Mouse (Mus musculus) heart, embryonic 15.5 days (tissue): Measurements from ENCODE around the gene Phf11a. TPM values are rescaled to one million over a fixed set of nuclear protein-coding genes. Genes with fewer than 3 reads are reported as not detected.
"Not testable (repeated sequence)": the region's sequence is repeated elsewhere in the genome, so short reads cannot be mapped to it uniquely, and the experiment has no call there.

ENCODE experiments used
- ATAC-seq: fragments of 200-750 bp; cut with Nextera tagmentation; replicated peaks from 2 replicates; pipeline ENCODE4 v1.8.0; 2017; ENCODE audit warnings: low read depth, moderate TSS enrichment; ENCODE audit not compliant: insufficient number of reproducible peaks, insufficient read depth, low FRiP score
- H3K27ac ChIP-seq: fragments of 300-500 bp; sonication (generic); 2 replicates; pipeline ENCODE4 v1.5.1; 2015; ENCODE audit warnings: mild to moderate bottlenecking, inconsistent platforms
- H3K27me3 ChIP-seq: fragments of 300-500 bp; sonication (generic); 2 replicates; pipeline ENCODE4 v1.6.1; 2015; ENCODE audit warnings: inconsistent platforms
- H3K36me3 ChIP-seq: fragments of 300-500 bp; sonication (generic); 2 replicates; pipeline ENCODE4 v1.6.1; 2015; ENCODE audit warnings: mild to moderate bottlenecking, inconsistent platforms
- H3K4me1 ChIP-seq: fragments of 300-500 bp; sonication (generic); replicated peaks from 2 replicates; pipeline ENCODE4 v1.6.1; 2015; ENCODE audit warnings: inconsistent platforms
- H3K4me2 ChIP-seq: fragments of 300-500 bp; sonication (generic); 2 replicates; pipeline ENCODE4 v1.6.1; 2015; ENCODE audit warnings: inconsistent platforms, mild to moderate bottlenecking, moderate library complexity
- H3K4me3 ChIP-seq: fragments of 300-500 bp; sonication (generic); 2 replicates; pipeline ENCODE4 v1.5.1; 2015; ENCODE audit warnings: mild to moderate bottlenecking, inconsistent platforms
- H3K9ac ChIP-seq: fragments of 300-500 bp; sonication (generic); 2 replicates; pipeline ENCODE4 v1.6.1; 2015; ENCODE audit warnings: mild to moderate bottlenecking, inconsistent platforms
- H3K9me3 ChIP-seq: fragments of 300-500 bp; sonication (generic); replicated peaks from 2 replicates; pipeline ENCODE4 v1.6.1; 2016; ENCODE audit warnings: inconsistent platforms
- WGBS: fragments of 180-500 bp; shearing (Covaris S2); methylation state at CpG from one replicate; pipeline ENCODE4 v1.1.7; 2015; ENCODE audit warnings: mixed read lengths; 5-methylcytosine and 5-hydroxymethylcytosine counted together
- polyA plus RNA-seq: library from polyadenylated mRNA; unstranded; fragments of >200 nt; fragmentation: Nextera tagmentation; extraction: Ambion mirVana; gene quantifications from 2 replicates; pipeline ENCODE4 v1.2.1, GENCODE M21; 2015

The Phf11a gene
- 0.19 TPM in 1 of 2 replicates, not detected in the other for polyA plus RNA-seq

DNA sequence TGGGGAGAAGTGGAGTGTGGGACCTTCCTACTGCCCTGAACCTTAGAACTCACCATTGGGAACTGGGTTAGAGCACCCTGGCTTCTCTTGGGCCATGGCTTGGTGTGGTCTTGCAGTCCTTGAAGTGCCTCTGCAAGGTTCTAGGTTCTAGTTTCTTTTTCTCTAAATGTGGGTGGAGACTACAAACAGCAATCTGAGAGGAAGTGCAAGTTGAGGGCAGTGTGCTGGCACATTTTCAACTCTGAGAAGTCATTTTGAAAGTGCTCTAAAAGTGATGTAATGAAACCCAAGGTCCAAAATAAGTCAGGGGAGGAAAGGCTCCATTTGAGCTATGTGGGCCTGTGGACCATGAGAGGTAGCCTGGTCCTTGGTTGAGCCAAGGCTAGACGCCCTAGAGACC is at the start of gene Phf11a:
TSS of gene Phf11a (minus strand) at position 132 of the 400 bp plus-strand sequence.
- not testable (repeated sequence) for H3K36me3 ChIP-seq, H3K9ac ChIP-seq, H3K27ac ChIP-seq, H3K9me3 ChIP-seq, H3K4me1 ChIP-seq, H3K4me2 ChIP-seq, ATAC-seq, H3K4me3 ChIP-seq, H3K27me3 ChIP-seq
- 44% methylated on average over 1 of the region's 1 CpGs for WGBS

GRCm38 (mm10) chr14:59341189-59341588 is 43.9 kb upstream of the Phf11a start, which contains the start of gene Phf11b:
Gene Phf11b, minus strand, starts transcription at chr14:59341351.
- 52% methylated on average over 1 of the region's 1 CpGs for WGBS
- not testable (repeated sequence) for H3K27ac ChIP-seq, H3K36me3 ChIP-seq, H3K4me1 ChIP-seq, H3K4me3 ChIP-seq, H3K4me2 ChIP-seq, H3K9me3 ChIP-seq, H3K9ac ChIP-seq, ATAC-seq, H3K27me3 ChIP-seq

DNA sequence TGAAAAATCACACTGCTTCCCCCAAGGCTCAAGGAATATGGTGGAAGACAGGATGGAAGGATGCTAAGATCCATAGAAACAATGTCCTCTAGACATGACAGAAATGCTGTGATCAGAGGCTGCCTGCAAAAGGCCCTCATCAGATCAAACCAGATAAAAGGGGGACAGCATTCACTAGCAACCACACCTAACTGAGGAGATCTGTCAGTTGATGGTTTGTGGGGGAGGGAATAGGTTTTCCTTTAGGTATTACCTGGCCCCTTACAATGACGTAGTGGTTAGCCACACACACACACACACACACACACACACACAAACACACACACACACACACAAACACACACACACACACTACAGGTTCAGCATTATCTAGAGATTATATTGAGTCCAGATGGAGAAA is 42.2 kb upstream of the Phf11a start:
- Histone ChIP-seq H3K27me3 (no peaks in the 10 kb centered on the region), H3K27ac (no peak overlapping the region), H3K4me3 (no peak overlapping the region), H3K9me3 (no peaks in the 10 kb centered on the region), H3K4me1 (no peaks in the 10 kb centered on the region), H3K9ac (no peak overlapping the region), H3K4me2 (no peak overlapping the region), H3K36me3 (no peaks in the 10 kb centered on the region)
- WGBS, result 67% methylated on average over 1 of the region's 1 CpGs
- no peak for ATAC-seq

DNA sequence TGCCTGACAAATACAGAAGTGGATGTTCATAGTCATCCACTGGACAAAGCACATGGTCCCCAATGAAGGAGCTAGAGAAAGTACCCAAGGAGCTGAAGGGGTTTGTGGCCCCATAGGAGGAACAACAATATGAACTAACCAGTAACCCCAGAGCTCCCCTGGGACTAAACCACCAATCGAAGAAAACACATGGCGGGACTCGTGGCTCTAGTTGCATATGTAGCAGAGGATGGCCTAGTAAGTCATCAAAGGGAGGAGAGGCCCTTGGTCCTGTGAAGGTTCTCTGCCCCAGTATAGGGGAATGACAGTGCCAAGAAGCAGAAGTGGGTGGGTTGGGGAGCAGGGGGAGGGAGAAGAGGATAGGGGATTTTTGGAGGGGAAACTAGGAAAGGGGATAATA is 38.7 kb upstream of the Phf11a start:
- not testable (repeated sequence) for H3K36me3 ChIP-seq, H3K27me3 ChIP-seq, H3K4me2 ChIP-seq, ATAC-seq, H3K4me1 ChIP-seq, H3K4me3 ChIP-seq, H3K27ac ChIP-seq, H3K9ac ChIP-seq, H3K9me3 ChIP-seq
- WGBS, result 85% methylated on average over 3 of the region's 3 CpGs

GRCm38 (mm10) chr14:59330499-59330898 is 33.2 kb upstream of the Phf11a start:
- not testable (repeated sequence) for H3K4me2 ChIP-seq, H3K4me3 ChIP-seq, H3K36me3 ChIP-seq, H3K9me3 ChIP-seq, H3K27me3 ChIP-seq, H3K27ac ChIP-seq, H3K9ac ChIP-seq, ATAC-seq, H3K4me1 ChIP-seq
- 40% methylated on average over 3 of the region's 3 CpGs for WGBS

DNA sequence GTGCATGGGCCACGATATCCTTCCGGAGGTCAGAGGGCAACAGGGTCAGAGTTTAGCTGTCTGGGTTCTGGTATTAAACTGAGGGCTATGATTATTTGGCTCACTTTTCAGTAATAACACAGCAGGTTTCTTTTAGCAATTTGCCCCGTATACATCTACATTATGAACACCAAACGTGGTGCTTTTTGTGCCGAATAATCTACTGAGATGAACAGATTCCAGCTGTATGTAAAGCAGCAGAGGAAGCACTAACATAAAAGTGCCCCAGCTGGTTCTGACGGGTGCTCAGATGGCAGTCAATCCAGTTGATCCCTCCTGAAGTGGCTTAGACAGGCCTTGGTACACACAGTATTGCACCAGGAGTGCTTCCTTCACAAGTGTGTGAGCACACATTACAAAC is 22.6 kb upstream of the Phf11a start:
- not testable (repeated sequence) for H3K27me3 ChIP-seq, H3K9me3 ChIP-seq, H3K9ac ChIP-seq, H3K4me2 ChIP-seq, H3K4me1 ChIP-seq, H3K27ac ChIP-seq, H3K4me3 ChIP-seq, ATAC-seq, H3K36me3 ChIP-seq
- 75% methylated on average over 6 of the region's 6 CpGs for WGBS

DNA sequence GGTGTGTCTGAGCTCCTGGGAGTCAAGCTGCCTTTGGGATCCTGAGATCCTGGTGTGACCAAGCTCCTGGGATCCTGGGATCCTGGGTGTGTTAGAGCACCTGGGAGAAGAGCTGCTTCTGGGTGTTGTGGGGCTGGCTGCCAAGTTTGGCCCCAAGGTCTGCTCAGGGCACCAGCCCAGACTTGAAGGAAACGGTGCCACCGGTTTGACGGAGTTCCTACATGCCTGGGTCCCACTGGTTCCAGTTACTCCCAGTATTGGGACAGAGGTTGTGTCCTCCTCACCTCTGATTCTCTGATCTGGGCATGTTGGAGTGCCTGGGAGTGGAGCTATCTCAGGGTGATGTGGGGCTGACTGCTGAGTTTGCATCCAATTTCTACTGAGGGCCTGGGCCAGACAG is 21.7 kb upstream of the Phf11a start:
- H3K4me2 ChIP-seq, H3K27ac ChIP-seq, ATAC-seq, H3K4me1 ChIP-seq, H3K4me3 ChIP-seq, H3K36me3 ChIP-seq, H3K27me3 ChIP-seq, H3K9me3 ChIP-seq, H3K9ac ChIP-seq: not testable (repeated sequence)
- 80% methylated on average over 3 of the region's 3 CpGs for WGBS

DNA sequence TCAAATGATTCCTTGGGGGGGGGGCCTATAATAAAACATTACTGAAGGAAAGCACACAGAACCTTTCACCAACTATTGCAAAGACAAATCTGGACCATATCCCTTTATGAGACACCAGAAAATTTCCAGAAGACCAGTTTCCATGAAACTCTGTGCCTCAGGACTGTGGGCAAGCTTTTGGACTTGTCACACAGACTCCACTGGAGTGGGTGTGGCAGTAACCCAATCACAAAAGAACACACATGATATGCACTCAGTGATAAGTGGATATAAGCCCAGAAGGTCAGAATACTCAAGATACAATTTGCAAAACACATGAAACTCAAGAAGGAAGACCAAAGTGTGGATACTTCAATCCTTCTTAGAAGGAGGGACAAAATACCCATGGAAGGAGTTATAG is 5.6 kb downstream of the Phf11a start:
- not testable (repeated sequence) for H3K4me1 ChIP-seq, ATAC-seq, H3K36me3 ChIP-seq, H3K27ac ChIP-seq, H3K27me3 ChIP-seq, H3K4me2 ChIP-seq, H3K4me3 ChIP-seq, H3K9me3 ChIP-seq, H3K9ac ChIP-seq

GRCm38 (mm10) chr14:59274961-59275360 is 22.4 kb downstream of the Phf11a start:
- not testable (repeated sequence) for H3K4me1 ChIP-seq, H3K4me2 ChIP-seq, H3K4me3 ChIP-seq, H3K36me3 ChIP-seq, H3K27ac ChIP-seq, H3K9me3 ChIP-seq, ATAC-seq, H3K9ac ChIP-seq, H3K27me3 ChIP-seq
- WGBS, result 78% methylated on average over 4 of the region's 4 CpGs

GRCm38 (mm10) chr14:59260056-59260455 is 37.3 kb downstream of the Phf11a start, which contains the start of gene Gm6904:
Gene Gm6904, minus strand, starts transcription at chr14:59260216.
- Histone ChIP-seq H3K27ac (no peak within 1 kb of the TSS), H3K4me1 (no peaks in the 10 kb centered on the region), H3K9me3 (no peaks in the 10 kb centered on the region), H3K36me3 (no peaks in the 10 kb centered on the region), H3K4me2 (no peak within 1 kb of the TSS), H3K9ac (no peak within 1 kb of the TSS), H3K4me3 (no peak within 1 kb of the TSS), H3K27me3 (no peaks in the 10 kb centered on the region)
- 52% methylated on average over 3 of the region's 3 CpGs for WGBS
- no peak for ATAC-seq

- 94% methylated on average over 1 of the region's 1 CpGs for WGBS
- not testable (repeated sequence) for H3K4me2 ChIP-seq, H3K9ac ChIP-seq, H3K27me3 ChIP-seq, H3K4me3 ChIP-seq, H3K4me1 ChIP-seq, H3K9me3 ChIP-seq, ATAC-seq, H3K36me3 ChIP-seq, H3K27ac ChIP-seq
Observed at GRCm38 (mm10) chr14:59255861-59256260, 41.5 kb downstream of the Phf11a start.

DNA sequence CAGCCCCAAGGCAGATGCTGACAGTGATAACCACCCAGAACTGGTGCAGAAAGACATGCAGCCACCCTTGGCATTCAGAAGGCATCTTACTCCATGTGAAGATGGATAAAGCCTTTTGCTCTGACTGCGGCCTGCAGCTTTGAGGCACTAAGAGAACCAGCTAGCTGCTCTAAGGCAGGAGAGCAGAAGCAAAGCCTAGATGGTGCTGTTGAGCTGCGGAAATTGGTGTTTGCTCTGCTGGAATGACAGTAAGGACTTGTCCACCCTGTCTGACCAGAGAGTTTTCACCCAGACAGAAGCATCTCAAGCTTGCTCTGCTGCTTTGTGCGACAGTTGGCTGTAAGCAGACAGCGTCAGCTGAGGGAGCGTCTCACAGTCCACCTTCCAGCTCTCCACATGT is 47.0 kb downstream of the Phf11a start:
- not testable (repeated sequence) for H3K4me3 ChIP-seq, H3K9me3 ChIP-seq, H3K9ac ChIP-seq, H3K27me3 ChIP-seq, H3K4me1 ChIP-seq, H3K4me2 ChIP-seq, H3K36me3 ChIP-seq, ATAC-seq, H3K27ac ChIP-seq
- 53% methylated on average over 5 of the region's 5 CpGs for WGBS
